Mouse (Mus musculus) limb, embryonic 10.5 days (tissue): ENCODE measurements around the gene Ube2r2. TPM values are rescaled to one million over a fixed set of nuclear protein-coding genes. Genes with fewer than 3 reads are reported as not detected.

ENCODE experiments used
- DNase-seq: peaks from one replicate; pipeline ENCODE4 v3.0.0-alpha.2; 2017; ENCODE audit warnings: low spot score
- H3K27ac ChIP-seq: fragments of 300-500 bp; sonication (generic); 2 replicates; pipeline ENCODE4 v1.5.1; 2016; ENCODE audit warnings: mild to moderate bottlenecking
- H3K27me3 ChIP-seq: fragments of 300-500 bp; sonication (generic); 2 replicates; pipeline ENCODE4 v1.6.1; 2016; ENCODE audit warnings: low read depth, mild to moderate bottlenecking; ENCODE audit not compliant: poor library complexity, severe bottlenecking
- H3K36me3 ChIP-seq: fragments of 300-500 bp; sonication (generic); 2 replicates; pipeline ENCODE4 v1.6.1; 2016; ENCODE audit warnings: mild to moderate bottlenecking, moderate library complexity
- H3K4me1 ChIP-seq: fragments of 300-500 bp; sonication (generic); 2 replicates; pipeline ENCODE4 v1.6.1; 2016
- H3K4me3 ChIP-seq: fragments of 300-500 bp; sonication (generic); 2 replicates; pipeline ENCODE4 v1.5.1; 2016; ENCODE audit warnings: mild to moderate bottlenecking, moderate library complexity
- H3K9me3 ChIP-seq: fragments of 300-500 bp; sonication (generic); replicated peaks from 2 replicates; pipeline ENCODE4 v1.6.1; 2016; ENCODE audit warnings: mild to moderate bottlenecking
- WGBS: fragments of 180-500 bp; shearing (Covaris S2); methylation state at CpG from one replicate; pipeline ENCODE4 v1.1.7; 2016; 5-methylcytosine and 5-hydroxymethylcytosine counted together
- polyA plus RNA-seq: library from polyadenylated mRNA; unstranded; fragments of >200 nt; fragmentation: Nextera tagmentation; extraction: Ambion mirVana; gene quantifications from 2 replicates; pipeline ENCODE4 v1.2.1, GENCODE M21; 2016

The Ube2r2 gene
- polyA plus RNA-seq, 1 experiment from 2014 or later, result 96.1 TPM

DNA sequence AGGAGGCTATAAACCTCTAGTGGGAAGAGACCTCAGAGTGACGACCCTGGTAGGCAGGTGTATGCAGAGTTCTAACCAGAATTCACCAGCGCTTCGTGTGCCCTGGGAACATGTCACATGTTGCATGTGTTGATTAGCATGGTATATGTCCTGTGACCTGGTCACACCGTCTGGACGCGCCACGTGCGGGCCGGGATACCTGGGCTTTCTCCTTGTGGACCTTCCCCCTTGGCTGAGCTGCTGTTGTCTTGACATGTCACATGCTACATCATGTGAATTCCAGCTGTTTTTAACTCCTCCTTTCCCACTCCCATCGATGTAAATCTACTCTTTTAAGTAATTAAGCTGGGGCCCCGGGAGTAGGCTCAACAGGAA lies 37.0 kb upstream of the Ube2r2 start:
- Histone ChIP-seq H3K27me3 (peaks cover 57% of the 10 kb centered on the region), H3K9me3 (no peaks in the 10 kb centered on the region), H3K4me1 (peaks cover 27% of the 10 kb centered on the region), H3K4me3 (peak overlapping the region; percentile 53), H3K36me3 (no peaks in the 10 kb centered on the region), H3K27ac (no peak overlapping the region)
- peak; percentile 48 for DNase-seq
- WGBS, result 12% methylated on average over 11 of the region's 11 CpGs

DNA sequence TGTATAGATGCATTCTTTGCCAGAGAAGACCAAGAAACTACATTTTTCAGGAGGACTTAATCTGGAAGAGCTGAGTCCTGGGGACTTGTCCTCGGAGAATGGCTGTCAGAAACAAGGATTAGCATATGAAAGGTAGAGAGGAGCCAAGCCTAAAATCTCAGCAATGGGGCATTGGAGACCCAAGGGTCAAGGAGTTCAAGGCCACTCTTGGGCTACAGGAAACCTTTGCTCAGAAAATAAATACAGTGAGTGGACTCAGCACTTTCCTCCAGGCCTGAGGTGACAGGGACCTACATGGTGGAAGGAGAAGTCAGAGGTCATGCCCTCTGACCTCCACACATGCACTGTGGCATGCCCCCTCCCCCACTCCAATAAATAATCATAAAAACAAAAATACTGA lies 34.6 kb upstream of the Ube2r2 start:
- H3K36me3 ChIP-seq, result no peaks in the 10 kb centered on the region
- no peak overlapping the region for H3K4me3 ChIP-seq
- H3K4me1 ChIP-seq, result peaks cover 20% of the 10 kb centered on the region
- H3K9me3 ChIP-seq, result no peaks in the 10 kb centered on the region
- no peak overlapping the region for H3K27ac ChIP-seq
- no peak for DNase-seq
- 50% methylated on average over 1 of the region's 1 CpGs for WGBS
- peaks cover 44% of the 10 kb centered on the region for H3K27me3 ChIP-seq

DNA sequence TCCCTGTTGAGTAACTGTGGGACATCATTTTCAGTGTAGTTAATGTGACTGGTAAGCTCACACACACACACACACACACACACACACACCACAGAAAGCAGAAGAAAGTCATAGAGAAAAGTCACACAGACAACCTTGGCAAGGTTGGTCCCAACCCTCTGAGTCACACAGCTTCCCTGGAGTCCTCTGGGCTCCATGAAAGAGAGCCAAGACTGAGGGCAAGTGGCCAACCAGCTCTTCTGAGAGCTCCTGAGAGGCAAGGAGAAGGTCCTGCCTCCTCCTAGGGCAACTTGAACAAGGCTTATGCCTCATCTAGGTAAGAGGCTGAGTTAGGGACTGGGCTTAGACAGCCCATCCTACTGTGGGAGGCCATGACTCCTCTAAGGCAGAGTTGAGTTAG lies 32.6 kb upstream of the Ube2r2 start:
- Histone ChIP-seq H3K27ac (no peak overlapping the region), H3K27me3 (peaks cover 24% of the 10 kb centered on the region), H3K4me1 (peaks cover 9% of the 10 kb centered on the region), H3K36me3 (no peaks in the 10 kb centered on the region), H3K9me3 (no peaks in the 10 kb centered on the region), H3K4me3 (no peak overlapping the region)
- DNase-seq, result no peak

DNA sequence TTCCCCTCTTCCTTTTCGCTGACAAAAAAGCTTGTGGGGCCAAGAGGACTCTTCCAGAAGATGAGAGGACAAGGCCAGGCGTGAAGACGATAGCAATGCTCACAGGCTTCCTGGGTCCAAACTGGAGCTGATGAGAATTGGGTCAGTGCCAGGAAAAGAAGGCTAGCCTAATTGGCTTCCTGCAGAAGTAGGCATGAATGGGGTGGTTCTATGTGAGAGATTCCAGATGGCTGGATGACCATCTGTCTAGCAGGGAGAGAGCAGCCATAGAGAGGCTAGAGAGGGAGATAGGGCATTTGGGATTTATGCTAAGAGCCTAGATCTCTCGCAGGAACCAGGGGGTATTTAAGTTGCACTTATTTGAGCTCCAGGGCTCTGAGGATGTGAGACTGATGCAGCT lies 28.1 kb upstream of the Ube2r2 start:
- Histone ChIP-seq H3K9me3 (no peaks in the 10 kb centered on the region), H3K27ac (no peak overlapping the region), H3K27me3 (no peaks in the 10 kb centered on the region), H3K36me3 (no peaks in the 10 kb centered on the region), H3K4me1 (no peaks in the 10 kb centered on the region), H3K4me3 (no peak overlapping the region)
- no peak for DNase-seq
- 79% methylated on average over 4 of the region's 4 CpGs for WGBS

DNA sequence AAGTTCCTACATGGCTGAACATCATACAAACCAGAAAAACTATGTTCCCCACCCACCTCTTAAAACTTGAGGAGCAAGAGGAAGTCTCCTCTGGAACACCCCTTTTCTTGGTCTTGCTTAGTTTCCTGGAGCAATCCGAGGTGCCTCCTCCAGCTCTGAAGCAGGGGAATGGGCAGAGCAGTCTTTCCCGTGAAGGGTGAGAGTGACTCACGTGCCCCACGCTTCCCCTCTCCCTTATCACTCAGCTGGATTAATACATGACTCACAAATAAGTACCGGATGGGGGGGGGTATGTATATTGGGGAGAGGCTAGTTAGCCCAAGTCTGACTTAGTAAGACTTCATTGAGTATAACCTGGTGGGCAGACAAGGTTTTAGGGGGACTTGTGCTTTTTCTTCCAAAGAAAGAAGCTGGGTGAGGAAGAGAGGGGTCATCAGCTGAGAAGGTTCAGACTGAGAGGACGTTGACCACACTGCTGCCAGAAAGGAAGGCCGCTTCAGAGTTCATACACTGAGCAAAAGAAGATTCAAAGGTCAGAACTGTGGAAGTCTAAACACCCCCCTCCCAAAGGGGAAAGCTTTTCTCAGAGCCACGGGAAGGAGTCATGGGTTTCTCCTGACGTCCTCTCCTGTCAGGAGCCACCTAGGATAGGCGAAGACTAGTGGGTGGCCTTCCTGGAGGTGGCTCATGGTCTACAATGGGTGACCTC lies 26.7 kb upstream of the Ube2r2 start:
- no peaks in the 10 kb centered on the region for H3K9me3 ChIP-seq
- H3K4me3 ChIP-seq, result no peak overlapping the region
- no peaks in the 10 kb centered on the region for H3K27me3 ChIP-seq
- WGBS, result 82% methylated on average over 10 of the region's 10 CpGs
- DNase-seq, result no peak
- H3K4me1 ChIP-seq, result no peaks in the 10 kb centered on the region
- peaks cover 5% of the 10 kb centered on the region for H3K36me3 ChIP-seq
- no peak overlapping the region for H3K27ac ChIP-seq

DNA sequence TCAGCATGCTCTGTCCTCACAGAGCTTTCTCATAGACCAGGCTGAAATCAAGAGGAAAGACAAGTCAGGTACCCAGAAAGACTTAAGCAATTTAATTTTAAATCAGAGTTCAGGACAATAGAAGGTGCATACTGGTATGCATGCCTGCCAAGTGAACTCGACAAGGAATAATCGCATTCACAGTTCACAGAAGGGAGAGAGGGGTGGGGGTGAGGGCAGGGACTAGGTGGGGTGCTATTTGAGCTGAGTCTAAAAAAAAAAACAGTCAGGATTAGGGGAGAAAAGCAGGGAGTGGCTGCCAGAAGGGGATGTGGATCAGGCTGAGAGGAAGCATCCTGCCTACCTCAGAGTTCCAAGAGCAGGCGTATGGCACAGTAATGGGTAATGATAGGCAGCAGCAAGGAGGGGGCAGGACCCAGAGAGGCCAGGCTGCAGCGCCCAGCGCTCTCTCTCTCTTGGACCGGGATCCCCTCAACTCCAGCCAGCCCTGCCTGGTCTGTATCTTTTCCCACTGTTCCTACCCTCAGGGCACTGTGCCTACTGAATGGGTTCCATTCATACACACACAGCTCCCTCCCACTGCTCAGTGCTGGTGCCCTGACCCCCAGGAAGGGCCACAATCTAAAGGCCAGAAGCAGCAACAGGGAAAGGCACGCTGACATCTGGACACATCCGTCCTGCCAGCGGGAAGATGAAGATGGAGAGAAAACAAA lies 21.0 kb upstream of the Ube2r2 start:
- Histone ChIP-seq H3K4me1 (no peaks in the 10 kb centered on the region), H3K4me3 (no peak overlapping the region), H3K27me3 (no peaks in the 10 kb centered on the region), H3K36me3 (peaks cover 61% of the 10 kb centered on the region), H3K9me3 (no peaks in the 10 kb centered on the region), H3K27ac (no peak overlapping the region)
- DNase-seq, result no peak
- 87% methylated on average over 9 of the region's 9 CpGs for WGBS

DNA sequence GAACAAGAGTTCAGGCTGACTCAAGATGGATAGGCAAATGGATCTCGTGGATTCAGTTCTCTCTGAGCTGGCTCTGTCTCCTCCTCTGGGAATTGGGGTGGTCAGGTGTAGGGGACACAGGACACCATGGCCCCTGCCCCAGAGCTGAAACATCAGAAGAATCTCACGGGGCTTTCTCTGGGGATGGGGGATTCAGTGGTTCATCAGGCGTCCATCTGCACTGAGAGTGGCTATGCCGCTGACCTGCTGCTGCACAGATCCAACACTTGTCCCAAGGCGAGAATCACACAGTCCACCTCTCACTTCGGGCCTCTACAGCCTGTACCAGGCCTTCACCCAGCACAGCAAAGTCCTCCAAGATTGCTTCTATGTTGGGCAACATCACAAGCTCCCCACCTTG lies 20.5 kb upstream of the Ube2r2 start:
- DNase-seq, result no peak
- H3K4me1 ChIP-seq, result no peaks in the 10 kb centered on the region
- H3K27ac ChIP-seq, result no peak overlapping the region
- no peaks in the 10 kb centered on the region for H3K9me3 ChIP-seq
- WGBS, result 88% methylated on average over 6 of the region's 6 CpGs
- no peak overlapping the region for H3K4me3 ChIP-seq
- H3K36me3 ChIP-seq, result peaks cover 67% of the 10 kb centered on the region
- no peaks in the 10 kb centered on the region for H3K27me3 ChIP-seq

DNA sequence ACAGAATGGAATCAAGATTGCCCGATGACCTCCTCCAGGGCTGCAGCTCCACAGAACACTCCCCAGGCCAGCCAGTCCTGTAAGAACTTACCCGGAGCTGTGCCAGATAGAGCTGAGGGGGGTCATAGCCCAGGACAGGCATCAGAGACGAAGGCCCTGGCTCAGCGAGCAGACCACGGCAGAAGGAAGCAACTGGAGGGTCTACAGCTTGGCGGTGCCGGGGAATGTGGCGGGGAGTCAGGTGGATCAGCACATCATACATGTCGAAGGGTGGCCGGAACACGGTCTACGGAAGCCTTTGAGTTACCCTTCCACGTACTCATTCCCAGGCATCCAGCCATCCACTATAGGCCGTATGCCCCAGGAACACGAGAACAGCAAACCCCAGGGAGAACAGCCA lies 19.8 kb upstream of the Ube2r2 start:
- no peaks in the 10 kb centered on the region for H3K9me3 ChIP-seq
- peaks cover 74% of the 10 kb centered on the region for H3K36me3 ChIP-seq
- WGBS, result 95% methylated on average over 15 of the region's 15 CpGs
- H3K27me3 ChIP-seq, result no peaks in the 10 kb centered on the region
- no peaks in the 10 kb centered on the region for H3K4me1 ChIP-seq
- no peak overlapping the region for H3K4me3 ChIP-seq
- H3K27ac ChIP-seq, result no peak overlapping the region
- DNase-seq, result no peak

DNA sequence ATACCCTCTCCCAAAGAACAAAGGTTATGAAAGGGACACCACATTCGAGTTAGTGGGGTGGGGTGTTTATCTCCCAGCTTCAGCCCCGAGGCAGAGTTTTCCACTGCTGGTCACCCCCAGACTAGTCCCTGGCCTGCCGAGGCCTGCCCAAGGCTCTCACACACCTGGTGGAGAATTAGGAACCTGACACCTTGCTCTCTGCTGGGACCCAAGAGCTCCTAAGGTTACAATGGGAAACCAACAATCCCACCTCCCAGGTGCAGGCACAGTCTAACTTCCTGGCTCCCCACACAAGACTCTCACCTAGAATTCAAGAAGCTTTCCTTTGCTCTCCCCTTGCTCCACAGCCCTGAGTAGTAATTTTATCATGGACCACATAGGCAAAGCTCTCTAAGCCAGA lies 18.7 kb upstream of the Ube2r2 start:
- H3K27ac ChIP-seq, result no peak overlapping the region
- WGBS, result 75% methylated on average over 3 of the region's 3 CpGs
- peak; percentile 32 for DNase-seq
- H3K36me3 ChIP-seq, result peaks cover 84% of the 10 kb centered on the region
- no peaks in the 10 kb centered on the region for H3K27me3 ChIP-seq
- H3K9me3 ChIP-seq, result no peaks in the 10 kb centered on the region
- no peak overlapping the region for H3K4me3 ChIP-seq
- no peaks in the 10 kb centered on the region for H3K4me1 ChIP-seq

DNA sequence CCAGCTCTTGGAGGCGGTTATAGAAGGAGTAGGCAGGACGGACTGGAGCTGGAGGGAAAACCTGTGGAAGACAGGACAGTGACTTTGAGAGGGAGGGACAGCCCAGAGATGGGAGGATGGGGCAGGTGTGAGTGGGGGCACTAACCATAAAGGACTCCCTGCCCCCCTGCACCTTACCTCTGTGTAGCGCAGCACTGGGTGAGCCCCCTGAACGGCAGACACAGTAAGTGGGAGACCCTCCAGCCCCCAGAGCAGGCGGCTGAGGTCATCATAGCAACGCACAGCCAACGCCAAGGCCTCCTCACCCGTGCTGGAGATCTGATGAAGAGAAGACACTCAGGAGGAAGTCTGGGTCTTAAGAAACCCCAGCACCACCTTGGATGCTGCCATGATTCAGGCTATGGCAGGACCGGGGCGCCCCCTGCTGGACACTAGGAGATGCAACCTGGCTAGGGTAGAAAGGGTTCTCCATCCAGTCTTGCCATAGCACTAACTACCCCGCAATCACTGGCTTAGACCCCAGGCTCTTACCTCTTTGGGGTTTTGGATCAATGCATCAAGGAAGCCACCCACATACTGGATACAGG lies 16.7 kb upstream of the Ube2r2 start:
- no peak overlapping the region for H3K27ac ChIP-seq
- H3K4me3 ChIP-seq, result no peak overlapping the region
- H3K4me1 ChIP-seq, result peaks cover 8% of the 10 kb centered on the region
- H3K9me3 ChIP-seq, result no peaks in the 10 kb centered on the region
- H3K27me3 ChIP-seq, result no peaks in the 10 kb centered on the region
- 75% methylated on average over 11 of the region's 11 CpGs for WGBS
- peaks cover 95% of the 10 kb centered on the region for H3K36me3 ChIP-seq
- DNase-seq, result peak; percentile 85

DNA sequence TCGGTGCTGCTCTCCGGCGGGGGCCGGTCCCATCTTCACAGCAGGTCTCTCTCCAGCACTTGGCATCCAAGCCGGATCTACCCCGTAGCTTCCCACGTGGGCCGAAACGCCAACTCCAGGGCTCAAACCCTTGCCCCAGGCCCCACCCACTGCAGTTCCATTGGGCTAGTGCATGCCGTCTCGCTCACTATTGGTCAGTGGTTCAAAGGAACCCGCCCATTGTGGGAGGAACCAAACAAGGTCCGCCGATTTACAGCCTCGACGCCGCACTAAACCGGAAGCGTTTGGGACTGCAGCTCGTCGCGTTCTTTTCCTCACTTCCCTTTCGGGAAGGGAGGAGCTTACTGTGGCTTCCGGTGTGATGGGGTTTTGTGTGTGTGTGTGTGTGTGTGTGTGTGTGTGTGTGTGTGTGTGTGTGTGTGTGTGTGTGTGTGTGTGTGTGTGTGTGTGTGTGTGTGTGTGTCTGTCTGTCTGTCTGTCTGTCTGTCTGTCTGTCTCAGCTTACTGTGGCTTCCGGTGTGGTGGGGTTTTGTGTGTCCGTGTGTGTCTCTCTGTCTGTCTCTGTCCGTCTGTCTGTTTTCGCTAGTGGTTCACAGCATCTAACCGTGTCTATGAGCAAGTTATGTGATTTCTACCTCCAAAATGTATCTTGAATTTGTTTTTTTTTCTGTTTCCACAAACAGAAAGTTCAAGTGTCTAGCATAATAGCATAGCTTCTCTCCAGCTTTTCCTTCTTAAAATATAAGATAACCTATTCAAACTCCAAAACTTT lies 11.2 kb upstream of the Ube2r2 start, which contains the start of gene Nol6:
TSS of gene Nol6 (minus strand) at position 276 of the 772 bp plus-strand sequence.
- no peaks in the 10 kb centered on the region for H3K27me3 ChIP-seq
- H3K36me3 ChIP-seq, result peaks cover 40% of the 10 kb centered on the region
- H3K4me1 ChIP-seq, result peaks cover 8% of the 10 kb centered on the region
- DNase-seq, result peak; percentile 96
- WGBS, result 1% methylated on average over 29 of the region's 29 CpGs
- H3K4me3 ChIP-seq, result peak within 1 kb of the TSS; percentile 64
- H3K9me3 ChIP-seq, result no peaks in the 10 kb centered on the region
- H3K27ac ChIP-seq, result peak within 1 kb of the TSS; percentile 85

DNA sequence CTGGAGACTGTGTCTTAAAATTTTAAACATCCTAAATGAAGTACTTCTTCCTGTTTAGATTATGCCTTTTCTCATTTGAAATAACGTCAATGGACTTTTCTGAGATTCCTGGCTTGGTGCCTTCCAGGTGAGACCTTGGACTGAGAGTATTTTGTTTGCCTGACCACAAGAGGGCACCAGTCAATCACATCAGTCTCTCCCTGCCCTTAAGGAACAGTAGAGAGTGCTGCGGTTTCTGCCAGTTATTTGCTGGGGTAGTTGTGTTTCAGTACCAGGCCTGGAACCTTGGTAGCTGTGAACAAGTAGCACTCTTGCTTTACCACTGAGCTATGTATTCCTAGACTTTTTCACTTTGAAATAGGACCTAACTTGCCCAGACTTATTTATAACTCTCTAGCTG lies 6.1 kb upstream of the Ube2r2 start:
- peaks cover 10% of the 10 kb centered on the region for H3K4me1 ChIP-seq
- H3K36me3 ChIP-seq, result no peaks in the 10 kb centered on the region
- 16% methylated on average over 2 of the region's 2 CpGs for WGBS
- DNase-seq, result peak; percentile 69
- no peaks in the 10 kb centered on the region for H3K27me3 ChIP-seq
- no peaks in the 10 kb centered on the region for H3K9me3 ChIP-seq
- no peak overlapping the region for H3K27ac ChIP-seq
- H3K4me3 ChIP-seq, result no peak overlapping the region

DNA sequence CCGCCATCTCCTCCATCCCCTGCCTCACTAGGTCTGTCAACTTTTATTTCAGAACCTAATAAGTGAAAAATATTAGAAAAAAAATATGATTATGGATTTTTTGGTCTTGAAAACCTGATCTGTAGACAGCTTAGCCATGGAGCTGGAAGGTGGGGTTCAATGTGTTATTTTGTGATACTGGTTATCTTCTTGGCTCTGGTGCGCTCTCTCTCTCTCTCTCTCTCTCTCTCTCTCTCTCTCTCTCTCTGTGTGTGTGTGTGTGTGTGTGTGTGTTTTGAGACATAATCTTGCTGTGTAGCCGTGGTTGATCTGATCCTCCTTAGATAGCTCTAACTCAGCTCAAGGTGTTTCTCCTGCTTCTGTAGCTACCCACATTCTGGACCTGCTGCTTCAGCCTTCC lies 5.7 kb upstream of the Ube2r2 start:
- H3K36me3 ChIP-seq, result no peaks in the 10 kb centered on the region
- no peaks in the 10 kb centered on the region for H3K9me3 ChIP-seq
- H3K27me3 ChIP-seq, result no peaks in the 10 kb centered on the region
- peaks cover 14% of the 10 kb centered on the region for H3K4me1 ChIP-seq
- no peak overlapping the region for H3K4me3 ChIP-seq
- 88% methylated on average over 3 of the region's 3 CpGs for WGBS
- no peak for DNase-seq
- no peak overlapping the region for H3K27ac ChIP-seq
